In the genomic region with DNA sequence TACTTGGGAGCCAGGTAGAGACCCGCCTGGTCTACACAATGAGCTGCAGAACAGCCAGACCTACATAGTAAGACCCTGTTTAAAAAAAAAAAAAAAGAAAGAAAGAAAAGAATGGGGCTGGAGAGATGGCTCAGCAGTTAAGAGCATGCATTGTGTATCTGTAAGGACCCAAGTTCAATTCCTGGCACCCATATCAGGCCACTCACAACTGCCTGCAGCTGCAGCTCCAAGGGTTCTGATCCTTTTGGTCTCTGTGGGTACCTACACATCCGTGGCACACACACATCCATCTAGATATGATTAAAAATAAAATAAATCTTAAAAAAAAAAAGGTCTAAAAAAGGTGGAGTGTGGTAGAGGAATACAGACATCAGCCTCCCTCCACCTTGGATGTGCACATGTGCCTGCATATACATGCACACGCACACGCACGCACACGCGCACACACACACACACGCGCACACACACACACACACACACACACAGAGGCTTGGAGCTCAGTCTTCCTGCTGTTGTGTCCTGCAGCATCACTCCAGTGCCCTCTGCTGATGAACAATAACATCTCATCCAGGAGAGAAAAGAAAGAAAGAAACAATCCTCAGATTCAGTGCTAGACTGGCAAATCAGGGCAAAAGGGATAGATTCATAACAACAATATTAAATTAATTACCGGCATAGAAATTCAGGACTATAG, we compare ENCODE assay signal across 8 mouse cellular contexts. TPM values are rescaled to one million over a fixed set of nuclear protein-coding genes. Genes with fewer than 3 reads are reported as not detected.
DNase-seq lines count a peak whose midpoint lies in the region.

No protein-coding gene starts in this region.

- peak; percentile 48 to 58 for DNase-seq in cerebellum, postnatal 10 days
- DNase-seq in cerebellum, adult 9-10 months, result no peak
- DNase-seq in layer of hippocampus, adult 11-12 months (ENCODE audit: low spot score), result peak; percentile 28
- DNase-seq in layer of hippocampus, postnatal 25 days (ENCODE audit: extremely low spot score in 1 of 2, low spot score in 1 of 2), result no peak
- DNase-seq in 3T3-L1 (ENCODE audit: low read depth, low spot score), result peak; percentile 38
- peak; percentile 41 for DNase-seq in embryo, embryonic 11 days
- no peak for DNase-seq in urinary bladder, postnatal 10 days (ENCODE audit: low spot score)
- DNase-seq in kidney, adult 18-20 months, result no peak

RNA-seq across cellular contexts. Expression of gene Ccdc171, which starts 10.2 kb away (rescaled TPM):
- 1 to 10 TPM; 3.0 TPM for total RNA-seq in layer of hippocampus, postnatal 25 days (2021)

RNA-seq across cellular contexts. Expression of gene Psip1, which starts 28.9 kb away (rescaled TPM):
- total RNA-seq in layer of hippocampus, postnatal 25 days (2021), result 100 to 1,000 TPM; 194 to 208 TPM

Comparison
In these comparisons a context has a peak if more than half of its experiments do, and no peak if none do; other contexts are left out.
1. DNase-seq: peak in cerebellum, postnatal 10 days (2 of 2), layer of hippocampus, adult 11-12 months (single experiment), 3T3-L1 (single experiment) and embryo, embryonic 11 days (single experiment); none in cerebellum, adult 9-10 months (single experiment), layer of hippocampus, postnatal 25 days (0 of 2), urinary bladder, postnatal 10 days (single experiment) and kidney, adult 18-20 months (single experiment).